Mouse (Mus musculus): ENCODE data around the gene Aqp11.
A peak's percentile ranks its signal among the peaks of the same experiment; 100 is the strongest.

The Aqp11 gene

DNA sequence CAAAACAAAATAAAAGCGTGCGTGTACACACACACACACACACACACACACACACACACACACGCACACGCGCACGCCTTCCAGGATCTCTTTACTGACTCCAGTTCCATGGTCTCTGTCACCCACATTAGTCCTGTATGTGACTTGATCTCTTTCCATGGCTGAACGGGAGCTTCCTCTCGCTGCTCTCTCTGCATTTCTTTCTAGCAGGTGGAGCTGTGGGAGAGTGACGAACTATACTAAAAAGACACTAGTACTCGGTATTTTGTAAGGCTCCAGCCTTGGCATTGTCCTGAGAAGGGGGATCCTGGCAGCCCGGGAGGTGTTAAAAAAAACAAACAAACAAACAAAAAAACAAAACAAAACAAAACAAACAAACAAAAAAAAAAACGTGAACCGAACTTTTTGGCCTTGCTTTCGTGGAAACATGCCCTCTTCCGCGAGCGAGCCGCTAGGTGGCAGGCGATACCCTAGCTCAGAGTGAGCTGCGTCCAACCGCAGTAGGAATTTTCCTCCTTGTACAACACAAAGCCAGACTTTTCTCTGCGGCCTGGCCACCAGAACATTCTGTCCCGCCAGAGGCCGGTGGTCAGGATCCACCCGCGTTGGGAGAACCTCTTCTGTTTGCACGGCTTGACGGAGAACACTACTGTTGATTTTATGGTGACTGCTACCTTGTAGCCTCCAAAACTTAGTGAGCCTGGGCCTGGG lies 9.9 kb upstream of the Aqp11 start:
- DNase-seq (ENCODE audit: low spot score), result peak; percentile 94

DNA sequence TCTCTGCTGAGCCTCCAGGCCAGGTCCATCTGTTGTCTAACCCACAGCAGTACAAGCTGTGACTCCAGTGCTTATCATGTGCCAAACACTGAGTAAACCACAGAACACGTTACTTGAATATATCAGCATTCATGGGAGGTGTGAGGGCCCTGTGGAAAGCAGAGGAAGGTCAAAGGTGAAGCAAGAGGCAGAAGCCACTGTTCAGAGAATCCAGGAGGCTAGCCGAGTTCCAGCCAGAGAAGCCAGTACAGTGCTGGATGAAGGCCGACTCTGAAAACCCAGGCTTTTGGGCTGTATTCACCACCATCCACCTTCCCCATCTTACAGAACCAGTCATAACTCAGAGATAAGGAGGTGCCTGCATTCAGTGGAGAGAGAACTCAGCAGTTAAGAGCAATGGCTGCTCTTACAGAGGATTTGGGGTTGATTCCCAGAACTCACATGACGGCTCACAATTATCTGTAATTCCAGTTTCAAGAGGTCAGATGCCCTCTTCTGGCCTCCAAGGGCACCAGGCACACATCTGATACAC lies 9.2 kb upstream of the Aqp11 start:
- DNase-seq (ENCODE audit: low spot score), result no peak

DNA sequence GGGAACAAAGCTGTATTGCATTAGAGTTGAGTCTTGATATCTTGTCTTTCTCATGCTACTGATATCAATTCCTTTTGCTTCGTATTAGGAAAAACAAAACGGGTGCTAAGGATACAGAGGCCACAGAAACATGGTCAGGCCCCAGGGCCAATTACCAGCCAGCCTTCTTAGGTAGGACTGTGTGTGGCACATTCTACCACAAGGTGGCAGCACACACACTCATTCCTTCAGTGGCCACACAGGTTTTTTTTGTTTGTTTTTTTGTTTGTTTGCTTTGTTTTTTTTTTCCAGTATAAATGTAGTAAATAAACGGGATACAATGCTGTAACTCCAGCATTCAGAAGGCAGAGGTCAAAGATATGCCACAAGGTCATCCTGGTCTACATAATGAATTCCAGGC lies 7.2 kb upstream of the Aqp11 start:
- DNase-seq (ENCODE audit: low spot score), result peak; percentile 87

DNA sequence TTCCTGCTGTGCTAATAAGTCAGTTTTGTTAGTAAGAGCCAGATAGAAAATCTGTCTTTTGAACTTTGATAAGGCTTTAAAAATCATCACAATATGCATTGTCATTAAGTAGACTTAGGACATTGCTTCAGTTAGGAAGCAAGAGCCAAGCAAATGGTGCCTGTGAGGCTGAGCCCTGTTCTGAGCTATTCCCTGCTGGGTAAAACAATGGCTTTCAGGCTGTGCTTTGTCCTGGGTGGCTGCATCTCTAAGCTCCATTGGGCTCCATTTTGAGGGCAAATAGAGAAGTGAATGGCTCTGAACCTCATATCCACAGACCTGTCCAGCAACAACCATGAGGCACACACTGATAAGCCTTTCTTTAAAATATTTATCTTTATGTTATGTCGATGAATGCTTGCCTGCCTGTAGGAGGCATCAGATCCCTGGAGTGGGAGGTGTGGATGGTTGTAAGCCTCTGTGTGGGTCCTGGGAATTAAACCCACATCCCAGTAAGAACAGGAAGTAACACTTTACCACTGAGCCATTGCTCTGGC lies 3.7 kb upstream of the Aqp11 start:
- DNase-seq (ENCODE audit: low spot score), result no peak

DNA sequence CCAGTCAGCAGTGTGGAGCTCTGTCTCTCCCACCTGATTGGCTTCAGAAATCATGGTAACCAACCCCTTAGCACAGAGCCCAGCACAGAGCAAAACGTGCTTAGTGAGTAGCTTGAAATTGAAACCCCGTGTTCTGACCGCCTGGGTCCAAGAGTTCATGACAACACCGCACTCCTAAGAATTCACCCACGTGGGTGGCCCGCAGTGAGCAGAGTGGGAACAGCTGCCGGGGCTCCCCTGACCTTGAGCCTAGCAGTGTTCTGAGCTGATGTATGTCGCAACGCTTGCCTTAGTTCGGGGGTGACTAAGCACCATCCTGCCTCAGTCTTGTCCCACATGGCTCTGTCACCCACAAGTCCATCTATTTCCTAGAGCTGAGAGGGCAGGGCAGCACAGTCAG lies 2.9 kb upstream of the Aqp11 start:
- no peak for DNase-seq (ENCODE audit: low spot score)

DNA sequence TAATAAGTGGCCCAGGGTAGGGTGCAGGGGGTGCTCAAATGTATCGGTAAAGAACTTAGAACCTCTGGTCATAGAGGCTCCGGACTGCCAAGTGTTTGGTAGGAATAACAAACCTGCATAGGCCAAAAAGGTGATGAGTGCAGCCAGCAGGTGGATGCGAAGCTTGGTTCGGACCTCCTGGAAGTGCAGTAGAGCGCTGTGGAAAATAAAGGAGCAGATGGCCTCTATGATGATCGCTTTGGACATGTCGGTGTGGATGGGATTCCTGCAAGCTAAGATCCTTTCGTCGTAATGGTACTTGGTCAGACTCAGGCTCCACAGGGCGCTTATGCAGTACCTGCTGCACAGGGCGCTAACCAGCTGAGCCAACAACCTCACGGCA lies 842 bp downstream of the Aqp11 start:
- DNase-seq (ENCODE audit: low spot score), result no peak

DNA sequence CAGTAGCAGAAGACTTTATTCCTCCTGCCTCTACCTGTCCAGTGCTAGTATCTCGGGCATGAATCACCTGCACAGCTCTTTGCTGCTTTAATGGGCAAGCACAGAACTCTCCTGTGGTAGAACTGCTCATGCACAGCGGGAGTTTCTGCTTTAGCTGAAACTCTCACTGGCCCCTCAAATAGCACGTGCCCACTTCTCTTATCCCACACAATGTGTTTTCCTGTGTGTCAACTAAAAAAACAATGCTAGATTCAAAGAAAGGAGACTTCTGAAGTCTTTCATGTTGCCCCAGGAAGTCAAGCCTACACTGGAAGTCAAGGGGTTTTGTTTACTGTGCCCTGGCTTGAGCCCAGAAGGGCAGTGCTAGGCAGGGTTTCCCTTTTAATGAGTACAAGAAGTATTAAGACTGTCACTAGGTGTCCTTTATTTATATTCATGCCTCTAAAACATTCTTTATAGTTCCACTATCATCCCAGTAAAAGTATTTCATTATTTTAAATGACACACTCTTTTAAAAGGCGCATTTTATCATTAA lies 2.1 kb downstream of the Aqp11 start:
- DNase-seq (ENCODE audit: low spot score), result no peak

DNA sequence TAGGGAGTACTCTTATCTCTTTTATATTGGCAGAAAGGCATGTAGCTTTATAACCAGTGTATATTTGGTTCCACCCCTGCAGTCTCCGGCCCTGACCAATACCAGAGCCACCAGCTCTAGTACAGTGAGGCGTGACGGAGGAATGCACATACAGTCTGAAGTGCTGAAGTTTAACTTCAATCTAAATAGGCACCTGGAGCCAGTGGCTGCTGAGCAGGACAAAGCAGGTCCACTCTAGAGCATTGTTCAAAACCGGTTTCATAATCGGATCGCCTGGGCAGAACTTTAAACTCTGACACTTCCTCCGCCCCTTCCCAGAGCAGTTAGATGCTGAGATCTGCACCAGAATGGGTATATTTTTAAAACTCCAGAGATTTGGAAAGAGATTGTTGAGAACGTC lies 3.1 kb downstream of the Aqp11 start:
- no peak for DNase-seq (ENCODE audit: low spot score)

DNA sequence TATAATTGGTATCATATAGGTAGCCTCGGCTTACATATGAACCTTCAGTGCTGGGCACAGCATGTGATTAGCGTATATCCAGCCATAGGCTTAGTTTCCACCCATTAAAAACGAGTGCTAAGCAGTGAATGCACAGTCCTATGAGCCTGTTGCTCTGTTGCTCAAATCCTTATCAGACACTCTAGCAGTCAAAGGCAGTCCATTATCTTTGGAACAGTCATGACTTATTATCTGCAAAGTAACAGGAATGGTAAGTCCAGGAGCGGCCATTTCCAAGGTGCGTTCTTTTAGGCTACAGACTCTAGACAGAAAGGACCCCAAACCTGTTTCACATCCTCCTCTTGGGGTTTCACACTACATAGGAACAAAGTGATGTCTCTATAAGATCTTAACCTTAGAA lies 4.5 kb downstream of the Aqp11 start:
- no peak for DNase-seq (ENCODE audit: low spot score)

DNA sequence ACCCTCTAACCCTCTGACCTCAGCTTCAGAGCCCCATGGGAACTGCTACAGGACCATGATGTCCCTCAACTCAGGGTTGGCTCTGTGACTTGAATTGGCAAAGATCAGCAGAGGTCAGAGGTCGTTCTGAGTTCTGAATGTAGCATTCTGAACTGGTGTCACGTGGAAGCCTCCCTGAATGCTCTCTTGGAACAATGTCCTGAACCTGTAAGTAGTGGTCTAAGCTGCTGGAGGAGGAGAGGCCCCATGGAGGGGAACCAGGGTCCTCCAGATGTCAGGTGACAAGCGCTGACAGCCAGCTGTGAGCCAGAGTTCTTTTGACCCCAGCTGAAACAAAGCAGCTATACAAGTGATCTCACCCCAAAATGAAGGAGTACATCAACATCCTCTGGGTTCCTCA lies 7.7 kb downstream of the Aqp11 start:
- DNase-seq (ENCODE audit: low spot score), result peak; percentile 64

DNA sequence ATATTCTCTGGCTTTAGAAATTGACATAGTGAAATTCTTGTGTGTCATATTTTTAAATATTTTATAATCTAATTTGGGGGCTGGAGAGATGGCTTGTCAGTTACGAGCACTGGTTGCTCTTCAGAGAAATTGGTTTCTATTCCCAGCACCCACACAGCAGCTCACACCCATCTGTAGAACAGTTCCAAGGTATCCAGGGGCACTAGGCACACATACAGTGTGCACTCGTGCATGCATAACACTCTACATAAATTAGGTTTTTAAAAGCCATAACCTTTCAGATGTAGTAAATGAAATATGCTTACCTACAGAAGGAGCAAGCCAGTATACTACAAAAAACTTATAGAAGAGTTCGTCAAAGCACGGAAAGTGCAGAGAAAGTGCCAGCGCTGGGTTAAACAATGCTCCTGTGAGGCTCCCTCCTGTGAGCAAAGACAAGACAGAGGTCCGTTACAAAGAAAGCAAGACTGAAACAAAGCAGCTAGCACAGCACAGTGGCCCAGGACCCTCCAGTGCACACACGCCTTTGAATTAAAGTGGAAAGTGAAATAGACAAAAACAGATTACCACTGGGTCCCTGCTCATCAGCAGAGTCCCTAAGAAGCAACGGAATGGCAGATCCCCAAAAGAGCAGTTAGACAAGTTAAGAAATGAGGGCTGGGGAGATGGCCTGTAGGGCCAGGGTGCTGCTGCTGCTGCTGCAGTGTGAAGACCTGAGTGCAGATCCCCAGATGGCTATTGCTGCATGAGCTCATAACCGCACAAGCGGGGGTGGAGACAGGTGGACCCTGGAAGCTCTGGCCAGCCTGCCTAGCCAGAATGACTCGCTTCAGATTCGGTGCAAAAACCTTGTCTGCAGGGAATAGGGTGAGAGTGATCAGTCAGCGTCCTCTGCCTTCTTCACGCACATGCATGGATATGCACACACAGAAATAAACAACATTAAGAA lies 9.1 kb downstream of the Aqp11 start:
- DNase-seq (ENCODE audit: low spot score), result no peak

DNA sequence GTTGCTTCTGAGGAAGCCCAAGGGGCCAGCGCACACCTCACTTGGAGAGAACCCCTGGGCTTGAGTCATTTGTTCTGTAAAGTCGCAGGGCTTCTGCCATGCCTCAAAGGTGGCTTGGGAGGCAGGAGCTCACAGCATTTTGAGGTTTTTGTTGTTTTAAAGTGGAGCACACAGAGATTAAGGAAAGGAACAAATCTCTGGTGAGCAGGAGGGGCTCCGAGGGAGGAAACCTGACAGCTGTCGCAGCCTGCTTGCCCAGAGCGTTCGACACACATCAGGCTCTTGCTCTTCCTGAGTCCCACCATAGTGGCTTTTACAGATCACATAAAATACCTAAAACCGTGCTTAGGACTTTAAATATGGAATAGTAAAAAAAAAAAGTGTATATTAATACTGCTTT lies 11.3 kb downstream of the Aqp11 start:
- DNase-seq (ENCODE audit: low spot score), result no peak

DNA sequence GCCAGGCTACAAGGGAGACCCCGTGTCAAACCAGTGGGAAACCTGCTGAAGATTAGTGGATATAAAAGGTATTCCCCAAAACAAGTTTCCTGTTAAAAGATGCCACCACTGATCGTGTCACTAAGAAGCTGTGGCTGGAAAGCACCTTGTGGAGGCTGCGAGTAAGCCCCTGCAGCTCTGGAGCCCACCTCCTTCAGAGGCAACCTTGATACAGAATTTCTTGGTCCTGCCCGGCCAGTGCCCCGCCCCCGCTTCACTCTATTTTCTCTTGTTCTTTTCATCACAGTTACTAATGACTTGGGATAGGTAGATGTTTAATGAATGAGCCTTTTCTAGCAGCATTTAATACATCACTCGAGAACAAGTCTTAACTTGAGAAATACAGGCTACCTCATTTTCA lies 12.0 kb downstream of the Aqp11 start:
- no peak for DNase-seq (ENCODE audit: low spot score)

DNA sequence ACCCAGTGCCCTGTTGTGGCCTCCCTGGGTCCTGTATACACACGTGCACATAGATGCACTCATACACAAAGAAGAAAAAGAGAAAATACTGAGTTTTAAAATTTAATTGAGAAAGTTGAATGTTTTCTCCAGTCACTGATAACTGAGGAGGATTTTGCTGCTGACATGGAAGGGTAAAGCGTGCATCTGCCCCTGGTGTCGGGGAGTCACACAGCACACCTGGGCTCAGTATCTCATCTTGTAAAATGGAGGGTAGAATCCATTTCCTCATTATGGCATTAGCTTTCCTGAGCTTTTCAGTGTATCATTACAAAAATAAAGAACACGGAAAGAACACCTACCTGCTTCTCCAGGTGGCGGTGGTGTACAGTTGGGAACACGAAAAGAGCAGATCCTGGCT lies 12.7 kb downstream of the Aqp11 start:
- DNase-seq (ENCODE audit: low spot score), result no peak

DNA sequence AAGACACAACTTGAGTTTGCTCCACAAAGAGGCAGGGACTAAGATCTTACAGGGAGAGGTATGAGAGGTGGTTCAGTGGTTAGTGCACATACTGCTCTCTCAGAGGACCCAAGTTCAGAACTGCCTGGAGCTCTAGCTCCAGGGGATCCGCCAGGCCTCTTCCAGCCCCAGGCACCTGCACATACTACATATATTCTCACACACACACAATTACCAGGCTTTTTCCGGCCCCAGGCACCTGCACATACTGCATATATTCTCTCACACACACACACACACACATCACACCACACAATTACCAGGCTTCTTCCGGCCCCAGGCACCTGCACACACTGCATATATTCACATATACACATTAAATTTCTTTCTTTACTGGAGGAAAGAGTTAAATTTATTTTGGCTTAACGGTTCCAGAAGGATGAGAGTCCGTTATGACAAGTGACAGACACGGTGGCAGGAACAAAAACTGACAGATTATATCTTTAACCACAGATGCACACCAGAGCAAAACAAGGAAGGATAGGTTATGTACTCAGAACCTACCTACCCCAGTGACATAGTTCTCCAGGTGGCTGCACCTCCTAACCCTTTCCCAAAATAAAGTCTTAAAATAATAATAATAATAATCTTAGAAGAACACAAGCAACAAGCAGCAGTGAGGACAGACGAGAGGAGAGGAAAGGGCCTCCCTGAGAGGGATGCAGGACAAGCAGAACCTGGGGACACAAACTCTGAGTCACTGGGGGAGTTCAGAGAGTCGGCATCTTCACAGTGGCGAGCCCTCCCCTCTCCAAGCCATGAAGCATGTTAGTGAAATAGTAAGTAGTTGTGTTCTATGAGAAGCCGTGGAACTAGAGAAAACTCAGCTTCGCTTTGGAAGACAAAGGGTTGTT lies 14.2 kb downstream of the Aqp11 start:
- no peak for DNase-seq (ENCODE audit: low spot score)

DNA sequence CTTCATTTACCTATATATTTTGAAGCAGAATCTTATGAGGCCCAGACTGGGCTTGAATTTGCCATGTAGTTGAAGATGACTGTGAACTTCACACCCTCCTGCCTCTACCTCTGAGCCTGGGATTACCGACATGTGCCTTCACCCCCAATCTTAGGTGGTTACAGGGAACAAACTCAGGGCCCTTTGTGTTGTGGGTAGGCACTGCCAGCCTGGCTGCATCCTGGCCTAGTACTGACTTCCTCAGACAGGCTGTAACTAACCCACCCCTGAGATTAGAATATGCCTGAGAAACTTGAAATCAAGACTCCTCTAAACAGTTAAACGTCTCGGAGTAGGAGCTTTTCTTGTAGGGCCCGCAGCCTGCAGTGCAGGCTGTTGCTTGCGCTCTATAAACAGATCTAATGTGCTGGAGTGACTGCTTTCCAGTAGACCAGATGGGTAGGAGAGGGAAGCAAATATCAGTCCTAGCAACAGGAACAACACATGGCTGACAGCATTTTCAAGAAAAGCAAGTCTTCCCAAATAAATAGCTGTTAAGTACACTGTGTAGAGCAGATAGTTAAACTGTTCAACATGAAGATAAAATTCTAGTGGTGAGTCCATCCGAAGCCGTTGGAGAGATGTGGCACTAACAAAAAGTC lies 15.7 kb downstream of the Aqp11 start:
- DNase-seq (ENCODE audit: low spot score), result no peak

DNA sequence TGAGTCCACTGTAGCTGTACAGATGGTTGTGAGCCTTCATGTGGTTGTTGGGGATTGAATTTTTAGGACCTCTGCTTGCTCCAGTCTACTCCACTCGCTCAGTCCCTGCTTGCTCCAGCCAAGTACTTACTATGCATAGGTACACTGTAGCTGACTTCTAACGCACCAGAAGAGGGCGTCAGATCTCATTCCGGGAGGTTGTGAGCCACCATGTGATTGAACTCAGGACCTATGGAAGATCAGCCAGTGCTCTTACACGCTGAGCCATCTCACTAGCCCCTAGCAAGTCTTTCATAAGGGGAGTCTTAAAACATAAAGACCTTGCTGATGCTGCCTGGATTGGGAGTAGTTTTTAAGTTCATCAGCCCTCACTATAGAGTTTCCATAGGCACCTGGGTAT lies 18.0 kb downstream of the Aqp11 start:
- no peak for DNase-seq (ENCODE audit: low spot score)

DNA sequence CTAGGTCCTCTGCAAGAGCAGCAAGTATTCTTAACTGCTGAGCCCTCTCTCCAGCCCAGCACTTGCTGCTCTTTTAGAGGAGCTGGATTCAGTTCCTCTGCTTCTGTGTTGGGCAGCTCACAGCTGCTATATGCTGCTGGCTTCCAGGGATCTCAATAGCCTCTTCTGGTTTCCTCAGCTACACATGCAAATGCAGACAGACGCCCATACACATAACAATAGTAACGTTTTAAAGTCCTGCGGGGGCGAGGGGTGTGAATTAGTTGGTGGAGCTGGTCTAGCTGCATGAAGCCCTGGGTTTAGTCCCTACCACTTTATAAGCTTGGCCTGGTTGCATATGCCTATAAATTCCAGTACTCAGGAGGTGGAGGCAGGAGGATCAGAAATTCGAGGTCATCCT lies 19.0 kb downstream of the Aqp11 start:
- no peak for DNase-seq (ENCODE audit: low spot score)

DNA sequence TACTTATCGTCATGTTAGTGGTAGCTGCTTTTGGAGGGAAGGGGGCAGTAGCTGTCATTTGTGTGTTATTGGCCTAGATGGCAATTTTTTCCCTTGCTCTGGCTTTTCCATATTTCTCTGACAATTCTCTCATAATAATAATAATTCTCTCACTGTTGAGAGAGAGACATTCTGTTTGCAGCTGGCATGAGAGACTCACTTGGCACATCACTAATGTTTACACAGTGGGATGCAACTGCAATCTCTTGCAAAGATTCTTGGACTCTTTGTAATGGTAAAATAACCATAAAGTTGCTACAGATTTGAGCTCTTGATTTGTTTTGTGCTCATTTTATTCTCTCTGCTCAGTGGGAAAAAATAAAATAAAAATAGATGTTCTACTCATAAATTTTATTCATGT lies 20.8 kb downstream of the Aqp11 start:
- DNase-seq (ENCODE audit: low spot score), result no peak

DNA sequence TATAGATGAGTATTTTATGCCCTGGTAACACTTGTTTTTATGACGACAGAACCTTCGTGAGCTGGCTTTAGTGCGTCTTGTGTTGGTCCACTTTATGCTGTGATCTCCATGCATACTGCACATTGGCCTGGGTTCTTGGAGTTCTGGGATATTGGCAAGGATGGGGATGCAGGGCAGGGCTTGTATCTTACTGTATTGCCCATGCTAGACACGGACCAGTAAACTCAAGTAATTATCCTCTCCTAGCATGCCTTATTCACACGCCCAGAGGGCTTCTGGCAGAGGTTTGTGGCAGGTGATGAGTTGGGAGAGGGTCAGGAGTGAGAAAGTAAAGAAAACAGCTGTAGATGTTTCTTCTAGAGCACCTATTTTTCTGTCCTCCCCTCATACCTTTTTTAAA lies 23.4 kb downstream of the Aqp11 start:
- no peak for DNase-seq (ENCODE audit: low spot score)

DNA sequence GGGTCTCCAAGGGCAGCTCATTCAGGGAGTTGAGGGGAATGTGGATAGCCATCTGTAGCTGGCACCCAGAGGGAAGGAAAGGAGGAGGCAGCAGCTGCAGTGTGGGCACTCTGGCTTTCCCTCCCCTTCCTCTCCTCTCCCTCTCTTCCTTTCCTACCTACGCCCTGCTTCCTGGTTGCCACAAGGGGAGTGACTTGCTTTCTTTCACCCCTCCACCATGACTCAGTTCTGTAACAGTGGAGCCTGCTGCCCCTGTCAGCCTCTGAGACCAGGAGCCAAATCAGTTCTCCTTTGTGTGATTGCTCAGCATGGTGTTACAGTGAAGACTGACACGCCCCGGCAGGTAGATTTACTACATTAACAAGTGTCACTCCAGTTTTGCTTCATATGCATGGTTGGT lies 28.9 kb downstream of the Aqp11 start:
- DNase-seq (ENCODE audit: low spot score), result no peak

Data from embryo, embryonic 10 days (tissue).